Mouse (Mus musculus) adrenal gland, adult 2 months (tissue): ENCODE results near the gene H2-DMa. TPM values are rescaled to one million over a fixed set of nuclear protein-coding genes. Genes with fewer than 3 reads are reported as not detected.

Experiments
- DNase-seq: peaks from one replicate; pipeline ENCODE4 v3.0.0; 2021
- polyA plus RNA-seq: library from polyadenylated mRNA; depleted of rRNA; stranded (reverse); fragments of >200 nt; gene quantifications from 2 replicates; pipeline ENCODE4 v1.2.3, GENCODE M21; 2012
- total RNA-seq, 2 experiments: library from RNA; stranded (reverse); gene quantifications; 2 replicates each; pipeline ENCODE4 v1.2.3; 2021

The H2-DMa gene
- total and polyA plus RNA-seq, 3 experiments = 14.4 to 27.4 (median 18.9) TPM

DNA sequence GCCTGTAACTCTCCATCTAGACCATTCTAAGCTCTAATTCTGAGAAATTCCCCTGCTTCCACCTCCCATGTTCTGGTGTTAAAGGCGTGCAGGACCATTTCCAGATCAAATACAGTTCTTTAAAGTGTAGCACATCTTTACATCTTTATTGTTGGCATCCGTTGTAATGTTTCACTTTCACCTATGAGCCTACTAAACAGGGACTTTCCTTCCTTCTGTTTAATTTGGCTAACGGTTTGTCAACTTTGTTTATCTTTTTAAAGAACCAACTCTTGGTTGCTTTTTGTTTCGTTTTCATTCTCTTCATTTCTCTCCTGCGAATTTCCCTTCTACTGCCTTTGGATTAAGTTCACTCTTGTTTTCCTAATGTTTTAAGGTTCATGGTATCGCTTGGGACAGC lies 16.5 kb upstream of the H2-DMa start:
- DNase-seq = no peak

- no peak for DNase-seq
Measured at GRCm38 (mm10) chr17:34104804-34105203, 14.5 kb upstream of the H2-DMa start.

DNA sequence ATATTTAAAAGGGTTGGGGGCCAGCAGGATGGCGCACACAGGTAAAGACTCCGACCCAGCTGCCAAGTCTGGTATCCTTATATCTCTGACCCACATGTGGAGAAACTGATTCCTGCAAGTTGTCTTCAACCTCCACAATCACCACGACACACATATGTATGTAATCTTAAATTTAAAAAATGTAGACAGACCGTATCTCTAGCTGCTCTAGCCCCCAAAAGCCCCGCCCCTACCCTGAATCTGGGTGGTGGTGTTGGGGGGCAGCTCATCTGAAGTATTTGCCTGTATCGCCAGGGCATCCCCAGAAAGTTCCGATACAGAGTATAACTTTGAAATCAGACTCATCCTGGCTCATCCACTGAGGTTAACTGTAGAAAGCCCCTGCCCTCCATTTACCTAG lies 12.8 kb upstream of the H2-DMa start:
- DNase-seq = no peak

DNA sequence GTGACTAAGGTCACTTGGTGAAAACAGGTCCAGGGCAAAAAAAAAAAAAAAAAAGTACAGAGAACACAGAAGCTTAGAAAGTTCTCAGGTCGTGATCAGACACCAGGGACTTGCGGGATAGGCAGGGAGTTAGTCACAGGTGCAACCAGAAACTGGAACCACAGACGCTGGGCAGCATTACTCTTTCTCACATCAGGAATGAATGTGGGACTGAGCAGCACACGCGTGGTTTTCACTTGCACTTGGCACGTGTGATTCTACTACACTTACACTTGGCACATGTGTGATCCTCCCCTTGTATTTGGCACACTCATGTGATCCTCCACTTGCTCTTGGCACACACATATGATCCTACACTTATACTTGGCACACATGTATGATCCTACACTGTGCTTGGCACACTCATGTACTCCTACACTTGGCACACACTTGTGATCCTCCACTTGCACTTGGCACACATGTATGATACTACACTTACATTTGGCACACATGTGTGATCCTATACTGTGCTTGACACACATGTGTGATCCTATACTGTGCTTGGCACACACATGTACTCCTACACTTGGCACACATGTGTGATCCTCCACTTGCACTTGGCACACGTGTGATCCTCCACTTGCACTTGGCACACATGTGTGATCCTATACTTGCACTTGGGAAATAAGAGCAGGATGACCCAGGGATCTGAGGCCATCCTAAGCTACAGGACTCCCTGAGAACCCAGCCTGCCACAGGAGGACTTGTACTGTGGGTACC lies 12.1 kb upstream of the H2-DMa start:
- DNase-seq = no peak

GRCm38 (mm10) chr17:34108460-34108859 lies 10.9 kb upstream of the H2-DMa start:
- DNase-seq = no peak

DNA sequence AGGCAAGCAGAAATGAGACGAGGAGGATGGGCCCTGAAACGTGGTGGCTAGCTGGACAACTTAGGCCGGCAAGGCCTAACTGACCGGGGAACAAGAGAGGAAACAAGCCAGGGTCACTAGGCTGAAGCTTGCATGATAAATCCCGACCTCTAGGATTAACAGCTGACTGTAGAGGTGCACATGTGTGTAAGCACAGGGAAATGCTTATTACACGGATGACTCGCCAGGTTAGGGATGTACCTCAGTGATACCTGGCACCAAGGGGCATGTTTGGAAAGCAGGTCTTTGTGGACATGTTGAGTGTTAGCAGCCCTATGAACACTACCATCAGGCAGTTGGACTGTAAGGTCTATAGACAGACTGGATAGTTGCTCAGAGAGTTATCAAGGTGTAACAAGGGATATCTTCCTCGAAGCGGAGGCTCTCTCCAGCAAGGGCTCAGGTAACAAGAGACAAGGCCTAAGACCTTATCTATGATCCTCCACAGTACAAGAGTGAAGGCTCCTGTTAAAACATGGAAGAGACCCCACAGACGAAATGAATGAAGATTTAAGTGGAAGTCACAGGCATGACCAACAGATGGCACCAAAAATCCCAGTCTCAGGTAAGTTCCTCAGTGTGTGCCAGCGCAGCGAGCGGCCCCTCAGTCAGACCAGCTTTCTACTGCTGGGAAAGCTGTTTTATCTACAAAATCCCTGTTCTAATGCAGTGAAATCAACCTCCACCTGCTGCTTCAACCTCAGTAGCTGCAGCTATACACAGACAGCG lies 10.1 kb upstream of the H2-DMa start:
- DNase-seq = no peak

DNA sequence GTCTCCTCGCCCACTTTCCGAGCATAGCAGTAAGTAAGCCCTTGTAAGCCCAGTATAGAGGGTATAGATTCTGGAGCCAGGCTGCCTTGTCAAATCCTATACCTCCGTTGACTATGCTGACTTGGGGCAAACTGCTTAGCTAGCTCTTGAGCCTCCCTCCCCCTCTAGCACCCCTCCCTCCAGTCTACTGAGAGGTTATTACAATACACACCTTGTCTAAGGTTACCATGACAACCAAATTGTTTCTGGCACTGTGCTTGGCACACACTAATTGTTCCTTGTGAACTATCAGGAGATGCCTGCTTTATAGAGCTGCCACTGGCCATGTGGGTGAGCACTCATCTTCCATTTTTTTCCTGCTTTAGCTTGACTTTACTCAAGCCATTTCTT lies 9.5 kb upstream of the H2-DMa start:
- no peak for DNase-seq

GRCm38 (mm10) chr17:34110309-34110708 lies 9.0 kb upstream of the H2-DMa start:
- DNase-seq = no peak

DNA sequence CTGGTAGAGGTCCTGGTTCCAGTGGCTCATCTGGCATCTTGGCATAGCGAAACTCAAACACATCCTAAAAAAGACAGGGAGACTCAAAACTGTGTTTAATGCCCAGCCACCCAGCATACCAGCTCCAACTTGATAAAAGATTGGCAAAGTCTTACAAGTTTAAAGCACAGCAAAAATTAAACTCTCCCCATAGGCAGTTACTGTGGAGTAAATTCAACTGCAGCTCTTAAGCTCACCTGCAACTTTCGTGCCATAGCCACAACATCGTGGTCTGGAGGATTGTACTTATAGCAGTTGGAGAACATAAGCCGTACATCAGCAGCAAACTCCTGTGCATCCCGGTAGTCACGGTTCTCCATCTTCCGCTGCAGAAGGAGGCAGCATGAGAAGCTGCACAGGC lies 5.2 kb upstream of the H2-DMa start:
- no peak for DNase-seq

- DNase-seq = peak; percentile 47
Measured at GRCm38 (mm10) chr17:34116736-34117370, 2.5 kb upstream of the H2-DMa start.

DNA sequence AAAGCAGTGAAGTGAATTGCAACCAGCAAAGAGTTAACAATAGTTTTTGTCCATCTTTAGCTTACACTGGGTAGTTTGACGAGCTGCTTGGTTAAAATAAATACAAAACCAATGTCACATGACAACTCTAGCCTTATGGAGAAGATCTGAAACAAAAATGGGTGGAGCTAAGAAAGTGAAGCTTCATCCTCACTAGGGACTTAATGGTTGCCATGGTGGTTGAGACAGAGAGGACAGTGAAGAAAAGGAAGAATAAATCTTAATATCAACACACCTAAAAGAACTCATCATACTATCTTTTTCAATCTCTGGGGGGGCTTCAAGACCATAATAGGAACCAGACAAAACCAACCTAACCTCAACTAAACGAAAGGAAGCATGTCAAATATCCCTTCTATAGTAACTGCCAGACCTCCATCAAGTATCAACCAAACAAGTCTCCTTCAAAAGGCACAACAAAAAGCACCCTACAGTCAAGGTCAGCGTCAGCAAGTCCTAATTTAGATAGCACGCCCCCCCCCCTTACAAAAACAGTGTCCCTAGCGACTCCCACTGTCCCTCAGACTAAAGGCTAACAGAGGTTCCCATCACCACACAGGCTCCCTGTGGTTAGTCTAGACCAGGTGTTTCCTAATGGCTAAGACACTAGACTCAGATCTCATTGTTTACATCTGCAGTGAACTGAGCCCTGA lies 1.8 kb upstream of the H2-DMa start:
- no peak for DNase-seq

GRCm38 (mm10) chr17:34118113-34118872 lies 1.0 kb upstream of the H2-DMa start:
- no peak for DNase-seq

DNA sequence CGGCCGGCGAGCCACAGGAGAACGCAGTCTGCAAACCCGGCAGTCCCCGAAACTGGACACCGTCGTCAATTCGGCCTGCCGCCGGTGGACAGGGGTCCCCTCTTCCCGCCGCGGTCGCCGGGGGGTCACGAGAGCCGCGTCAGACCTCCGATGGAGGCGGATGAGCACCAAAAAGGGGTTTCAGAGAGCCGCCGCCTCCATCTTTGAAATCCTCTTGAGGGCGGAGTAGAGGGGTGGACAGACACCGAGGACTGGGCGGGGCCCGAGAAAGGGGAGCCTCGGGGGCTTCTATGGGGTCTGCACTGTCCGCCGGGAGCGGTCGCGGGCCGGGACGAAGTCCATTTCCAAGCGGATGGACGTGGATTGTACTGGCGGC lies 480 bp upstream of the H2-DMa start:
- DNase-seq = no peak

GRCm38 (mm10) chr17:34120180-34120723 lies 911 bp downstream of the H2-DMa start:
- peak; percentile 93 for DNase-seq

DNA sequence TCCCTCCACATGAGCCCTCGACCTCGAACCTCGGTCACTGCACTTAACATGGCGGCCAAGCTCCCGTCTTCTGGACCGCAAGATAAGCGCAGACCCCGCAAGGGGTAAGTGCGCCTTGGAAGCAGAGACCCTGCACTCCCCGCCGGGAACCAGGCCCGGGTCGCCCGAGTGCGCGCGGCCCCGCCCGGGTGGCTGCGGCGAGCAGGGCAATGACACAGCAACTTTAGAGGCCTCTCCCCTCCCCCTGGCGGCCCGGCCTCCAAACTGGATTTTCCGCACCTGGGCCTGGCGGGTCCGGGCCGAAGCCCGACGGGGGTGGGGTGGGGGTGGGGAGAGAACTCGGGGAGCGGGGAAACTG lies 1.5 kb downstream of the H2-DMa start:
- DNase-seq = no peak

DNA sequence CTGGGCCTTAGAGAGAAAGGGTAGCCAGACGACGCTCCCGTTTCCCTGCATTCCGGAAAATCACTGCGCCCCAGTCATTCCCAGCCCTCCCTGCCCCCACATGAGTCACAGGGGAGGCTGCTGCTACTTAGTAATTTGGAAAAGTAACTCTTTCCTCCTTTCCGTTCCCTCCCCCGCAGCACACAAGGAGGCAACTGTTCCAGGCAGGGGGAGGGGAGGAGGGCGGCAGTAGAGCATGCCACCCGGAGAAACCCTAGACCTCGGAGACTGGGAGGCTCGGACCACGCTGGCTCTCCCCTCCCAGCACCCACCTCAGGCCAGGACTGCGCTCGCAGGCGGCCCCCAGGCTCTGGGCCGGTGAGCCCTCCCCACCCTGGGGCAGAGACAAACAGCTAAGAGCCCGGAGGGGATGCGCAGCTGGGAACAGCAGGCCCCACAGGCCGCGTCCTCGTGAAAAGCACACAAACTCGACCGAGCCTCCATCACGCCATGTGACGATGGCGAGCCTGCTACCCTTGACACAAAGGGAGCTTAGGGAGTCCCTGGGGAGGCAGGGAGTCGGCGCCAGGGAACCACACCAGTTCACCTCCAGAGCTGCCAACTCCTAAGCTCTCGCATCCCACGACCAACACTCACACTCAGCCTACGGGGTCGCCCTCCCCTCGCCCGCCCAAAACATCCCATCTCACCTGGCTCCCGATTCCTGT lies 2.0 kb downstream of the H2-DMa start:
- DNase-seq = peak; percentile 95

DNA sequence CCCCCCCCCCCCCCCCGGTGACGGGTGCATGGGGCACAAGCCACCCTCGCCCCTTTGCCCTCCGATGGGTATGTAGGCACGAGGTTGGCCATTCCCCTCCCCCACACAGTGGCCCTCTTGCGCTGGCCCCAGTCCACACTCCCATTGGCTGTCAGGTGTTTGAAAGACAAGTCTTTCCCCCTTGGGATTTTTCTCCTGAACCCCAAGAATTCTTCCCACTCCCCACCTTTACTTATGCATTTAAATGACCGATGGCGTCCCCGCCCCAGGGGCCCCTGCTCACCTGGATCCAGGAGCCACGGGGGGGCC lies 2.5 kb downstream of the H2-DMa start:
- DNase-seq = no peak

GRCm38 (mm10) chr17:34122188-34122984 lies 3.0 kb downstream of the H2-DMa start, which contains the start of gene Brd2:
Gene Brd2 (minus strand): TSS chr17:34122634.
- peak; percentile 99 for DNase-seq

GRCm38 (mm10) chr17:34123111-34123510 lies 3.8 kb downstream of the H2-DMa start:
- DNase-seq = no peak

GRCm38 (mm10) chr17:34123518-34123917 lies 4.2 kb downstream of the H2-DMa start:
- DNase-seq = peak; percentile 36
